Mouse (Mus musculus): ENCODE data around the gene Rgl2.

Rgl2 gene

DNA sequence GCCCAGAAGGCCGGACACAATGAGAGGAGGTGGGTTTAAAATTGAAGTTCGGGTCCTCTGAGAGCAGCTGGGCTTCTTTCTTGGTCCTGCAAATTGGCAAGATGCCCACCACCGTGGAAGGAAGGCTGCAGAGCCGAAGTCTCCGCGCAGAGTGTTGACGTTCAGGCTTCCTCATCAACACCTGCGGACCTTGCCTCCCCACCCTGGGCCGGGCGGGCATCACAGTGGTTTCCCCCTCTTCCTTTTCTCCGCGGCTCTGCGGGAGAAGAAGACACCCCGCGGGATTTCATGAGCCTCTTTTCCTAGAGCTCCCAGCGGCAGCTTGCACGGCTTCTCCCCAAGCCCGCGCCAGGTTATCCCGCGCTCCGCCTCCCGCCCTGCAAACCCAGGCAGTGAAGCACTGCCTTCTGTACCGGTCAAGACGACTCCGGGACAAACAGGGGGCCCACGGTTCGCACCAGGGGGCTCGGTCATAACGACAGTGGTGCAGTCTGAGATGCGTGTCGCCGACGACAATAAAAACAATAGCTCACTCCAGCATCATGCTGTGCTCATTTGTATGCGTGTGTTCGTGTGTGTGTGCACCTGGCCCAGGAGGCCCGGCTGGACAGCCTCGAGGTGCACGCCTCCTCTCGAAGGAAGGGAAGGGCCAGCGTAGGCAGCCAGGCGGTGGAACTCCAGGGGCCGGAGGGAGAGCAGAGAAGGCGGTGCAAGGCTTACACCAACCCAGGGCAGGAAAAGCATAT, 20.8 kb upstream of the Rgl2 start:
- DNase-seq (ENCODE audit: low read depth): peak; percentile 45

DNA sequence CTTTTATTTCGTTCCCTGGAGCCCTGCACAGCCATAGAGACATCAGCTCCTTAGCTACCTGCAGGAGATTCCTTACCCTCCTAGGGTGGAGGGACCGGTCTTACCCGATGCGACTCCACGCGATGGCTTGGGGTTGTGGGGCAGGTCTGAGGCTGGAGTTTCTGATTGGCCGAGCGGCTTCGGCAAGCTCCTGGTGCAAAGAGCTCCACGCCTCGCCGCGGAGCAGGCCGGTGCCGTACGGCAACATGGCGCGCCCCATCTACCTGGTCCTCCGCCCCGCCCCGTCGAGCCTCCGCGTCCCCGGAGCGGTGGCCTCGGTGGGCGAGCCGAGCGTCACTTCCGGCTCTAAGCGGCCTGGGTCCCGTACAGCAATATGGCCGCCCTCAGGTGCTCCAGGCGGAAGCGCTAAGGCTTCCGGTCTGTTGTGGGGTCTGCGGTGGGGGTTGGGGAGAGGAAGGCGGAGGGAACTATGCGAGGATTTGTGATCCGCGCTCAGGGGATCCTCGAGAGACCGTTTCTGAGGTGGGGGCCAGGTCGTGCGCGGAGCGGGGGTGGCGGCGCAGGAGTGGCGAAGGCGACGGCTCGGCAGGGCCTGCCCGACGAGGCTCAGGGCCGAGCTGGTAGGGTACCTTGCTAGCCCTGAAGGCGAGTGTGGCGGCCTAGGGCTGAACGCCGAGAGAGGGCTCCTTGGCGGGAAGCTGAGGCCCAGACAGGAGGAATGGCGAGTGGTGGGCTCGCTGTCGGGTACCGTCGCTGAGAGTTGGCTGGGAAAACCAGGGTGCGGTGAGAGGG, 20.1 kb upstream of the Rgl2 start, which contains the start of gene Daxx:
Gene Daxx (plus strand): TSS at position 338 of the 792 bp plus-strand sequence.
- DNase-seq (ENCODE audit: low read depth): peak; percentile 98

DNA sequence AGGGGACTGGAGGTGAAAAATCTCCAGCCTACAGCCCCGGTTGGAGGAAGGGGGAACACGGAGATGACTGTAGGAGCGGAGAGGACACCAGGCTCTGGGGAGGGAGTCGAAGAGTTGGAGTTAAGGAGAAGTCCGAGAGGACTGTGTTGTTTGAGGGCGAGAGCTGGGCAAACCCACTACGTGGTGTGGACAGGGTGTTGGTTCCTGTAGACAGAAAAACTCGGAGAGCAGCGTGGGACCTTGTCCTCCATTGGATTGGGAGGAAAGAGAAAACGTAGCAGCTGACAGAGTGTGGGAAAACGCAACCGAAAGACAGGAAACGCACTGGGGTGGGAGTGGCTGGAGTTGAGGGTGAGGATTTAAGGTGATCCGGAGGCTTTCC, 19.5 kb upstream of the Rgl2 start:
- DNase-seq (ENCODE audit: low read depth): peak; percentile 65

DNA sequence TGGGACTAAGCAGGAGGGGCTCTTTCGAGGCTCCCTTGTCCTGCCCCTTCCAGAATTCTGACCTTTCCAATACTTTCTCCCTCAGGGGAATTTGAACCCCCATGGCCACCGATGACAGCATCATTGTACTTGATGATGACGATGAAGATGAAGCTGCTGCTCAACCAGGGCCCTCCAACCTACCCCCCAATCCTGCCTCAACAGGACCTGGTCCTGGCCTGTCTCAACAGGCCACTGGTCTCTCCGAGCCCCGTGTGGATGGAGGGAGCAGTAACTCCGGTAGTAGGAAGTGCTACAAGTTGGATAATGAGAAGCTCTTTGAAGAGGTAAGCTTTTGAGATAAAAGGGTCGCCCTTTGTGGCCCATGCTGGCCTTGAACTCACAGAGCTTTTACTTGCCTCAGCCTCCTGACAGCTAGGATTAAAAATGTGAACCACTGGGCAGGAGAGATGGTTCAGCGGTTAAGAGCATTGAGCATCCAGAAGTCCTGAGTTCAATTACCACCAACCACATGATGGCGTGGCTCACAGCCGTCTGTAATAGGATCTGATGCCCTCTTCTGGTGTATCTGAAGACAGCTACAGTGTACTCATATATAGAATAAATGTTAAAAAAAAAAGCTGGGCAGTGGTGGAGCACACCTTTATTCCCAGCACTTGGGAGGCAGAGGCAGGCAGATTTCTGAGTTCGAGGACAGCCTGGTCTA, 18.8 kb upstream of the Rgl2 start:
- DNase-seq (ENCODE audit: low read depth): peak; percentile 71

DNA sequence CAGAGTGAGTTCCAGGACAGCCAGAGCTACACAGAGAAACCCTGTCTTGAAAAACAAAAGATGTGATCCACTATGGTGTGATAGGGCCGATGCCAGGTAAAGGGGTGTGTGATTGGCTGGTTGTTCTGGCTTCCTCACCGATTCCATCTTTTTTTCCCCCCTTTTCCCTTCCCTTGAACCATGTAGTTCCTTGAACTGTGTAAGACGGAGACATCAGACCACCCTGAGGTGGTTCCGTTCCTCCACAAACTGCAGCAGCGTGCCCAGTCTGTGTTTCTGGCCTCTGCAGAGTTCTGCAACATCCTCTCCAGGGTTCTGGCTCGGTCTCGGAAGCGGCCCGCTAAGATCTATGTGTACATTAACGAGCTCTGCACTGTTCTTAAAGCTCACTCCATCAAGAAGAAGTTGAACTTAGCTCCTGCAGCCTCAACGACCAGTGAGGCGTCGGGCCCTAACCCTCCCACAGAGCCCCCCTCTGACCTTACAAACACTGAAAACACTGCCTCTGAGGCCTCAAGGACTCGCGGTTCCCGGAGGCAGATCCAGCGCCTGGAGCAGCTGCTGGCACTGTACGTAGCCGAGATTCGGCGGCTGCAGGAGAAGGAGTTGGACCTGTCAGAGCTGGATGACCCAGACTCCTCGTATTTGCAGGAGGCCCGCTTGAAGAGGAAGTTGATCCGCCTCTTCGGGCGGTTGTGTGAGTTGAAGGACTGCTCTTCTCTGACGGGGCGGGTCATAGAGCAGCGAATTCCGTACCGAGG, 18.1 kb upstream of the Rgl2 start:
- no peak for DNase-seq (ENCODE audit: low read depth)

DNA sequence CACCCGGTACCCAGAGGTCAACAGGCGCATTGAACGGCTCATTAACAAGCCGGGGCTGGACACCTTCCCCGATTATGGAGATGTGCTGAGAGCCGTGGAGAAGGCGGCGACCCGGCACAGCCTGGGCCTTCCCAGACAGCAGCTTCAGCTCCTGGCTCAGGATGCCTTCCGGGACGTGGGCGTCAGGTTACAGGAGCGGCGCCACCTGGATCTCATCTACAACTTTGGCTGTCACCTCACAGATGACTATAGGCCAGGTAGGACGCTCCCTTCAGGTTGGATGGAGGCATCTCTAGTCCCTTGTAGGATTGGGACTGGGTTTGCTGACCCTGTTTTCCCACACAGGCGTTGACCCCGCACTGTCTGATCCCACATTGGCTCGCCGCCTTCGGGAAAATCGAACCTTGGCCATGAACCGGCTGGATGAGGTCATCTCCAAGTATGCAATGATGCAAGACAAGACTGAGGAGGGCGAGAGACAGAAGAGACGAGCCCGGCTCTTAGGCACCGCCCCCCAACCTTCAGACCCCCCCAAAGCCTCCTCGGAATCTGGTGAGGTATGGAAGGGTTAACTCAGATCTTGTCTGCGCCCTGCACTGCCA, 17.4 kb upstream of the Rgl2 start:
- no peak for DNase-seq (ENCODE audit: low read depth)

DNA sequence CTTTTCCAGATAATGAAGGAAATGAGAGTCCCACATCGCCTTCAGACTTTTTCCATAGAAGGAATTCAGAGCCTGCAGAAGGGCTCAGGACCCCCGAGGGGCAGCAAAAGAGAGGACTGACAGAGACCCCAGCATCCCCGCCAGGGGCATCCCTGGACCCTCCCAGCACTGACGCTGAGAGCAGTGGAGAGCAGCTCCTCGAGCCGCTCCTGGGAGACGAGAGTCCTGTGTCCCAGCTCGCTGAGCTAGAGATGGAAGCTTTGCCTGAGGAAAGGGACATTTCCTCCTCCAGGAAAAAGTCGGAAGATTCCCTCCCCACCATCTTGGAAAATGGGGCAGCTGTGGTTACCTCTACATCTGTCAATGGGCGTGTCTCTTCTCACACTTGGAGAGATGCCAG, 16.1 kb upstream of the Rgl2 start:
- DNase-seq (ENCODE audit: low read depth): no peak

DNA sequence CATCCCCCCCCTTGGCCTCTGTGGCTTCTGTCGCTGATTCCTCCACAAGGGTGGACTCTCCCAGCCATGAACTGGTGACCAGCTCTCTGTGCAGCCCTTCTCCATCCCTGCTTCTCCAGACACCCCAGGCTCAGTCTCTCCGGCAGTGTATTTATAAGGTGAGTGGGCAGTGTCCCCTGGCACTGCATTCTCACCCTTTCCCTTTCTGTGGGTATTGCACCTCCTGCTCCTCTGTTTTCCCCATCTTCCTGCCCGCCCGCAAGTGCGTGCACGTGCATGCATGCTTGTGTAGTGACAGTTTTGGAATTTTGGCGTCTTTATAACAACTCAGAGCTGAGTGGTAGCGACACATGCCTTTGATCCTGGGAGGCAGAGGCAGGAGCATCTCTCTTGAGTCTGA, 15.4 kb upstream of the Rgl2 start:
- DNase-seq (ENCODE audit: low read depth): no peak

DNA sequence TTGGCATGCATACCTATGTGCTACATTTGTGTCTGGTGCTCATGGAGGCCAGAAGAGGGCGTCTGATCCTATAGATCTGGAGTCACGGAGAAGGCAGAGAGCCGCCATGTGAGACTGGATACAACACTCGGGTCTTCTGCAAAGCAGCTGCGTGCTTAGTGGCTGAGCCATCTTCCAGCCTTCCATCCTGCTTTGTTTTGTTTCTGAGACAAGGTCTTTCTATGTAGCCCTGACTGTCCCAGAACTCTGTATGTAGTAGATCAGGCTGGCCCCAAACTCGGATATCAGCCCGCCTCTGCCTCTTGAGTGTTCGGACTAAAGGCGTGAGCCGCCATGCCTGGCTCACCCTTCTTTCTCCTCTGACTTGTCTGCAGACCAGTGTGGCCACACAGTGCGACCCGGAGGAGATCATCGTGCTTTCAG, 14.4 kb upstream of the Rgl2 start:
- no peak for DNase-seq (ENCODE audit: low read depth)

DNA sequence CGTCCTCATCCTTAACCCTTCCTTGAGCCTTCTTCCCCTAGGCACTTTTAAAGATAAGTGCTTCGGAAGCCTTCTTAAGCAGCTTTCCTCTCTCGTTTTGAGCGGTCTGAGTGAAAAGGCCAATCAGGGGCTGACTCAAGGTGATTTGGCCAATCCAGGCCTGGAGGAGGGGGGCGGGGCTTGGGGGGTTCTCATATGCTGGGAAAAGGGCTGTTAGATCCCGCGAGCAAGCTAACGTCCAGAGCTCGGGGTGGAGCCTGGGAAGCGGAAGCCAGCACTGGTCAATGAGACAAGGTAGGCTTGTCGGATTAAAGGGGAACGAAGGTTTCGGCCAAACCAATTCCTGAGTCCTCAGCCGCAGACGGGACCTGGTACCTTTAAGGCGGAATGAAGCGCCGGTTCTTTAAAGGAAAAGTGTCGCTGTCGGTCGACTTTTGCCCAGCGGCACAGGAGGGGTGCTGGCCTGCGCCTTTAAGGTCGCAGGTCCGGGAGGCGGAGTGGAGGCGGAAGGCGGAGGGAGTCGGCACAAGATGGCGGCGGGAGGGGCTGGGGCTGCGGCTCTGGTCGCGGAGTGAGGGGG, 13.6 kb upstream of the Rgl2 start, which contains the start of the genes Tapbp and Zbtb22:
Gene Tapbp (plus strand): TSS at position 229 of the 580 bp plus-strand sequence.
Gene Zbtb22 (plus strand): TSS at position 234 of the 580 bp plus-strand sequence.
- peak; percentile 96 for DNase-seq (ENCODE audit: low read depth)

DNA sequence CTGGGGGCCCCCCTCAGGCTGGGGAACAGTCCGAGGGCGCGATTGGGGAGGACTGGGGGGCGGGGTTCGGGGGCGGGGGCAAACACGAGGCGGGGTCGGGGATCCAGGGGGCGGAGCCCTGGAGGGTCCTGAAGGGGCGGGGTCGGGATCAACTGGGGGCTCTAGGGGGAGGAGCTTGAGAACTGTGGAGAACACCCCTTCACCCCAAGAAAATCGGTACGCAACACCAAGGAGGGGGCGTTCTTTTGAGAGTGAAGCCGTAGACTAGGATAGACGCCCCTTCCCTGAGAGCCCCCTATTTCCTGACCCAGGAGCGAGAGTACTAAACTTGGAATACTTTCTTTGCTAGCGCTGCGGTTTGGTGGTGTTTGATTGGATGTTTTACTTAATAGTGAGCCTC, 13.0 kb upstream of the Rgl2 start:
- no peak for DNase-seq (ENCODE audit: low read depth)

DNA sequence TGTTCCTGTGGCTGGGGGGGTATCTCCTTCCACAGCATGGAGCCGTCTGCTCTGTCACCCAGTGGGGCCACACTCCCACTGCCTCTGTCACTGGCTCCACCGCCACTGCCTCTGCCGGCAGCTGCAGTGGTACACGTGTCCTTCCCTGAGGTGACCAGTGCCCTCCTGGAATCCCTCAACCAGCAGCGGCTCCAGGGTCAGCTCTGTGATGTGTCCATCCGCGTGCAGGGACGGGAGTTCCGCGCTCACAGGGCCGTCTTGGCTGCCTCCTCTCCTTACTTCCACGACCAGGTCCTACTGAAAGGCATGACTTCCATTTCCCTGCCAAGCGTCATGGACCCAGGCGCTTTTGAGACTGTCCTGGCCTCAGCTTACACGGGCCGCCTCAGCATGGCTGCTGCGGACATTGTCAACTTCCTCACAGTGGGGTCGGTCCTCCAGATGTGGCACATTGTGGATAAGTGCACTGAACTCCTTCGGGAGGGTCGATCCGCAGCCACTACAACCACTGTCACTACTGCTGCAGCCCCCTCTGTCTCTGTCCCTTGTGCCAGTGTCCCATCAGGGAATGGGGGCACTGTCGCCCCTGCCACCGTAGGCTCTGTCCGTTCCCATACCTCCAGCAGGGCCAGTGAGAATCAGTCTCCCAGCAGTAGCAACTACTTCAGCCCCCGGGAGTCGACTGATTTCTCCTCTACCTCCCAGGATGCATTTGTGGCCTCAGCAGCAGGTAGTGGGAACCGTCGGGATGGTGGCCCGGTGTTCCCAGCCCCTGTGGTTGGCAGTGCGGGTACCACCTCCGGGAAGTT, 12.3 kb upstream of the Rgl2 start:
- DNase-seq (ENCODE audit: low read depth): no peak

DNA sequence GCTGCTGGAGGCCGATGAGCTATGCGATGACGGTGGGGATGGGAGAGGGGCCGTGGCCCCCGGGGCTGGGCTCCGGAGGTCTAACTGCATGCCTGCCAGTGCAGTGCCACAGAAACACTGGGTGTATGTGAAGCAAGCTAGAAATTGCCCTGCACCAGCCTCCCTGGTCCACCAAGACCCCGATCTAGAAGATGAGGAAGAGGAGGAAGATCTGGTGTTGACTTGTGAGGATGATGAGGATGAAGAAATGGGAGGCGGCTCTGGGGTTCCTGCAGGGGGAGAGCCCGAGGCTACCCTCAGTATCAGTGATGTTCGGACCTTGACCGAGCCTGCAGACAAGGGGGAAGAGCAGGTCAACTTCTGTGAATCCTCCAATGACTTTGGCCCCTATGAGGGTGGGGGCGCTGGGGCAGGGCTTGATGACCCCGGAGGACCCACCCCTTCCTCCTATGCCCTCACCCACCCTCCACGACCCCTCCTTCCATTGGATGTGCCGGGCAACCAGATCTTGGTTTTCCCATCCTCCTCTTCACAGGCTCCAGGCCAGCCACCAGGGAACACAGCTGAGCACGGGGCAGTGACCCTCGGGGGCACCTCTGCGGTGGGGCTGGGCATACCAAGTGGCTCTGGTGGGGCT, 11.6 kb upstream of the Rgl2 start:
- DNase-seq (ENCODE audit: low read depth): no peak

DNA sequence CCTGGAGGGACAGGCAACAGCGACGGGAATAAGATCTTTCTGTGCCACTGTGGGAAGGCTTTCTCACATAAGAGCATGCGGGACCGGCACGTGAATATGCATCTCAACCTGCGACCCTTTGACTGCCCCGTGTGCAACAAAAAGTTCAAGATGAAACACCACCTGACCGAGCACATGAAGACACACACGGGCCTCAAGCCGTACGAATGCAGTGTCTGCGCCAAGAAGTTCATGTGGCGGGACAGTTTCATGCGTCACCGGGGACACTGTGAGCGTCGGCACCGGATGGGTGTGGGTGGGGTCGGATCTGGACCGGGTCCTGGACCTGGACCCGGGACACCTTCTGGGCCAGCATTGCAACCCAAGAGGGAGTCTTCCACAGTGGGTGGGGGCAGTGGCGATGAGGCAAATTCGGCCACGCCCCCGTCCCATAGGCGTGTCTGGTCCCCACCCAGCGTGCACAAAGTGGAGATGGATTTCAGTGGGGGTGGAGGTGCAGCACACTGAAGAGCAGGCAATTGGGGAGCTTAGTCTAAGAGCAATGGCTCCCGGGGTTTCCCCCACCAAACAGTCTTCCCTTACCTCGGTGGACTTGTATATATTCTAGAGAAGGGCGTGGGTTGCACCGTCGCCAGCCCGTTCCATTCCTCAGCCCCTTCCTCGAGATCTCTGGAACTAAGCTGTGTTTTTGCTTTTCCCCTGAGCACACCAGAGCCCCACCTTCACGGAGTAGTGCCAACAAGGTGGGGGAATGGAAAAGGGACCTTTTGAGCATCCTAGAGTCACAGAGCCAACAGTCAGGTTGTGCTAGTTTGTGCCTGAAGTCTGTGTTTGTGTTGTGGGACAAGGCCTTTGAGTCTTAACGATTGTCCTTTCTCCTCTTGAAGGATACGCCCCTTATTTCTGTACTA, 10.8 kb upstream of the Rgl2 start:
- no peak for DNase-seq (ENCODE audit: low read depth)

DNA sequence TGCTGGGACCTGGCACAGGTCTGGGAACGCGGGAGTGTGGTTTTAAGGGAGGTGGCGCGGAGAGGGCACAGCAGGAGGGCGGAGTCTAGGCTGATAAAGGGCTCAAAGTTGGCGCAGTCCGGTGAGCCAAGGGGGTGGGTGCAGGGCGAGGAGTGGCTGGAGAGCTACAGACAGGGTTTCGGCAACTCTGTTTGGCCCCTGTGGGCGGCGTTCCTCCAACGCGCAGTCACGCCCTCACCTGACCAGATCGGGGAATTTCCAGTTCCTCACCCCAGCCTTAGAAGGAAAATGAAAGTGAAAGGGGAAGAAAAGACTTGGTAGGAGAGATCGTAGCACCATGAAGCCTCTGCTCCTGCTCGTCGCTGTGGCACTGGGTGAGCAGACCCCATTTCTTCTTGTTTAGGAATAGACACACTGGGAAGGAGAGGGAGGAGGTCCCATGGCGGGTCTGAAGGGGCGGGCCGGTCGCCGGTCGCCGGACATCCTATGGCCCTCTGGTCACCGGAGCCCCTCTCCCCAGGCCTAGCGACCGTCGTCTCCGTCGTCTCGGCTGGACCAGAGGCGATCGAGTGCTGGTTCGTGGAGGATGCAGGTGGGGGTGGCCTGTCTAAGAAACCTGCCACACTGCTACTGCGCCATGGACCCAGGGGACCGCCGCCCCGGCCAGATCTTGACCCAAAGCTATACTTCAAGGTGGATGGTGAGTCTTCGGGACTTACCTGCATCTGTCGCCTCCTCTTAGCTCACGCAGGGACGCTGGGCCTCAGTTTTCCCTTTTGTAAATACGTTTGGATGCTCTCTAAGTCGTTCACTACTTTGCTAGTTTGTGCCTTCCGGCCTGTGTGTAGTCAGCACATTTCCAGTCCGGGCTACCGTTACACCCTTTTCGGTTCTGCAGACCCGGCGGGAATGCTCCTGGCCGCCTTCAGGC, 9.7 kb upstream of the Rgl2 start:
- peak; percentile 91 for DNase-seq (ENCODE audit: low read depth)

DNA sequence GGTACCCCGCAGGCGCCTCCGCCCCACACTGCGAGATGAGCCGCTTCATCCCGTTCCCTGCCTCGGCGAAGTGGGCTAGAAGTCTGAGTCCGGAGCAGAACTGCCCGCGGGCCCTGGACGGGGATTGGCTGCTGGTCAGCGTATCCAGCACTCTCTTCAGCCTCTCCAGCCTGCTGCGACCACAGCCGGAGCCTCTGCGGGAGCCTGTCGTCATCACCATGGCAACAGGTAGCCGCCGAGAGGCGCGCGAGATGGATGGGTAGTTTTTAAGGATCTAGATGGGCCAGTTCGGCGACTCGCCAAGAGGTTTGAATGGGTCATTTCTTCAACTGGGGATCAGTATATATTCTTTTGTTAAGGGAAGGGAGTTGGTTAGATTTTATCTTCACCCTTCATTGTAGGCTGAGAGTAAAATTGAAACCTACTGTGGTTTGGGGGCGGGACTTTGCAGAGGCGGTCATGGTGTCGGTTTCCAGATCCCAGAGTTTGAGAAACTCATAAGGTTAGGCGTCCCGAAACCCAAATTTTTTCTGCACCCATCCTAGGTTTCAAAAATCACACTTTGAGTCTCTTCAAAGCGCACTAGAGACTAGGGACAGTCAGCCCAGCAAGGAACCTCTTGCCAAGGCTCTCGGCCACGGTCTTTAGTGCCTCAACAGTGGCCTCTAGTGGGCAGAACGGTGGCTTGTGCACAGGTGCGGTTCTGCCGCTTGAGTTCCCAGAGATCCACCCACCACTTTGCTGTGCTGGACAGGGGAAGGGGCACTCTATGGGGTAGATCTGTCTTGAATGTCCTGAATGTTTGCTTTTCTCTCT, 8.9 kb upstream of the Rgl2 start:
- peak; percentile 93 for DNase-seq (ENCODE audit: low read depth)

DNA sequence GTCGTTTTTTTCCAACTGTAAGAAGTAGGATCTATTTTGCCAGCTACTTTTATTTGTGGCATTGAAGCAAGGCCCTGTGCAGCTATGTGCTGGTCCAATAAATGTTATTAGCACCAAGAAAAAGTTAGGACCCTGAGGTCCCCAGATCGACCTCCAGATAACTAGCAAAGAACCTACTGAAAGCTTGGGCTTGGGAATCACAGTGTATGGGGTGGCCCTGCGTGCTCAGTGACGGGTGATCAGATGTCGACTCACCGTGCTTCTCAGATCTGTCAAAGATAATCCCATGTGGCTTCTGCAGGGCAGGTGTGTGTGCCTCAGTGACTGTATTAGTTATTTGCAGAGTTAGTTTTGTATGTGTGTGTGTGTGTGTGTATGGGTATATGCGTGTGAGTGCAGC, 8.0 kb upstream of the Rgl2 start:
- no peak for DNase-seq (ENCODE audit: low read depth)
